Mouse (Mus musculus) kidney, embryonic 16.5 days (tissue): ENCODE data around the gene Mtmr14. TPM values are rescaled to one million over a fixed set of nuclear protein-coding genes. Genes with fewer than 3 reads are reported as not detected.
A peak's percentile ranks its signal among the peaks of the same experiment; 100 is the strongest.

Source experiments
- ATAC-seq: fragments of 200-750 bp; cut with Nextera tagmentation; 2 replicates; pipeline ENCODE4 v1.8.0; 2017; ENCODE audit warnings: moderate TSS enrichment; ENCODE audit not compliant: low FRiP score, low TSS enrichment
- H3K27ac ChIP-seq: fragments of 300-500 bp; sonication (generic); 2 replicates; pipeline ENCODE4 v1.5.1; 2014; ENCODE audit warnings: low read length
- H3K27me3 ChIP-seq: fragments of 300-500 bp; sonication (generic); 2 replicates; pipeline ENCODE4 v1.6.1; 2014; ENCODE audit warnings: low read length, control low read depth, mixed read lengths; ENCODE audit not compliant: insufficient read depth
- H3K36me3 ChIP-seq: fragments of 300-500 bp; sonication (generic); 2 replicates; pipeline ENCODE4 v1.6.1; 2014; ENCODE audit warnings: low read length, control low read depth, mixed read lengths; ENCODE audit not compliant: insufficient read depth
- H3K4me1 ChIP-seq: fragments of 300-500 bp; sonication (generic); 2 replicates; pipeline ENCODE4 v1.6.1; 2014; ENCODE audit warnings: low read length, control low read depth, mixed read lengths; ENCODE audit not compliant: insufficient read depth
- H3K4me2 ChIP-seq: fragments of 300-500 bp; sonication (generic); replicated peaks from 2 replicates; pipeline ENCODE4 v1.6.1; 2014; ENCODE audit warnings: low read depth, low read length
- H3K4me3 ChIP-seq: fragments of 300-500 bp; sonication (generic); 2 replicates; pipeline ENCODE4 v1.5.1; 2014; ENCODE audit warnings: mild to moderate bottlenecking, low read length
- H3K9ac ChIP-seq: fragments of 300-500 bp; sonication (generic); replicated peaks from 2 replicates; pipeline ENCODE4 v1.6.1; 2014; ENCODE audit warnings: low read length
- H3K9me3 ChIP-seq: fragments of 300-500 bp; sonication (generic); 2 replicates; pipeline ENCODE4 v1.6.1; 2016; ENCODE audit warnings: low read length, control low read depth
- WGBS: fragments of 180-500 bp; shearing (Covaris S2); extraction: QIAGEN DNeasy Blood & Tissue Kit; methylation state at CpG from one replicate; pipeline ENCODE4 v1.1.7; 2014; 5-methylcytosine and 5-hydroxymethylcytosine counted together
- polyA plus RNA-seq: library from polyadenylated mRNA; unstranded; fragments of >200 nt; fragmentation: Nextera tagmentation; extraction: Ambion mirVana; gene quantifications from 2 replicates; pipeline ENCODE4 v1.2.1, GENCODE M21; 2015

Mtmr14 gene
- polyA plus RNA-seq, result 35.5 and 37.0 TPM in 2 replicates

- WGBS, result under 1% methylated on average over 55 of the region's 55 CpGs
- Histone ChIP-seq H3K9ac (peak within 1 kb of the TSS; percentile 89), H3K4me1 (peaks cover 11% of the 10 kb centered on the region), H3K27me3 (no peaks in the 10 kb centered on the region), H3K9me3 (no peaks in the 10 kb centered on the region), H3K27ac (peak within 1 kb of the TSS; percentile 43; the same call in 1 of the 2 replicates), H3K4me3 (peak within 1 kb of the TSS; percentile 98), H3K36me3 (peaks cover 10% of the 10 kb centered on the region), H3K4me2 (peak within 1 kb of the TSS; percentile 81)
- ATAC-seq, result peak; percentile 99
Observed at GRCm38 (mm10) chr6:113237542-113238270, at the start of gene Mtmr14. Gene Mtmr14, plus strand, starts transcription at chr6:113237843.

DNA sequence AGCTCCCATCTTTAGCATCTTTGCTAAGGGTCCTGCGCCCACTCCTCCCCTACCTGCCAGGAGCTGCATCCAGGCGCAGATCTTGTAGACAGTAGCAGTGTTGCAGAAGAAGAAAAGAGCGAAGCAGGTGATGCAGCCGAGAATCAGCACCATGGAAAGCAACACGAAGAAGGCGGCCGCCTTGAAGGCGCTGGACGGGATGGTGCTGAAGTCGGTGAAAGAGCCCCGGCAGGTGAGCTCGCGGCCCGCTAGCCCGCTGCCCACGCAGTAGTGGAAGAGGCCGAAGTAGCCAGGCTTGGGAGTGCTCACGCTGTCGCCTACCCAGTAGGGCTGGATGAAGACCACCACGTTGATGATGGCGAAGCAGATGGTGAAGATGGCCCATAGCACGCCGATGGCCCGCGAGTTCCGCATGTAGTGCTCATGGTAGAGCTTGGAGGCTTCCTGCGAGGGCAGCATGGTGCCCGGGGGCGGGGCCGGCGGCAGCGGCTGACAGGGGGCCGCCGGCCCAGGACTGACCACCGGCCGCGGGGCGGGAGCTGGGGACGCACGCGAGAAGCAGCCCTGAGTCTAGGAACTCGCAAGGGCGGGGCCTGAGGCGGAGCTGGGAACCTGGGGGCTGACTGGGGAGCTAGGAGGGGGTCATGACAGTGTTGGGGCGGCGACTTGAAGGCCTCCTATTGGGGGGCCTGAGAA, 43.7 kb upstream of the Mtmr14 start:
- WGBS, result 3% methylated on average over 45 of the region's 46 CpGs
- peak overlapping the region; percentile 35 for H3K4me2 ChIP-seq
- no peak overlapping the region for H3K9ac ChIP-seq
- no peak overlapping the region for H3K27ac ChIP-seq
- peak; percentile 63; the same call in 1 of the 2 replicates for ATAC-seq
- H3K36me3 ChIP-seq, result no peaks in the 10 kb centered on the region
- H3K4me1 ChIP-seq, result peaks cover 12% of the 10 kb centered on the region
- no peaks in the 10 kb centered on the region for H3K9me3 ChIP-seq
- peak overlapping the region; percentile 26 for H3K4me3 ChIP-seq
- H3K27me3 ChIP-seq, result peaks cover 43% of the 10 kb centered on the region

DNA sequence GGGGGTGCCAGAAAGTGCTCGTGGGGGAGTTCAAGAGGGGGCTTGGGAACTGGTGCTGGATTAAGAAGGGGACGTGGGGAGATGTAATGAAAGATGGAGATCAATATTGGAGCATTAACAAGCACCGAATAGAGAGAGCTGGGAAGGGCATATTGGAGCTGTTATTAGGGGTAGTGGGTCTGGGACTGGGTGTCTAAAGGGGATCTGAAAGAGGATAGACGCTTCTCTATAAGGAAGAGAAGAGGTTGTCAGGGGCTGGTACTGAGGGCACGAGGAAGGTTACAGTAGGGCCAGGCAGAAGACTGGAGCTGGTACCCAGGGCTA, 43.2 kb upstream of the Mtmr14 start:
- H3K9me3 ChIP-seq, result no peaks in the 10 kb centered on the region
- ATAC-seq, result 0 out of 2 replicates have a peak, but pooled peaks have one; percentile 31
- H3K36me3 ChIP-seq, result no peaks in the 10 kb centered on the region
- WGBS, result 6% methylated on average over 5 of the region's 5 CpGs
- peak overlapping the region; percentile 82 for H3K4me2 ChIP-seq
- H3K27me3 ChIP-seq, result peaks cover 43% of the 10 kb centered on the region
- peaks cover 12% of the 10 kb centered on the region for H3K4me1 ChIP-seq
- no peak overlapping the region for H3K27ac ChIP-seq
- H3K9ac ChIP-seq, result no peak overlapping the region
- H3K4me3 ChIP-seq, result peak overlapping the region; percentile 51

DNA sequence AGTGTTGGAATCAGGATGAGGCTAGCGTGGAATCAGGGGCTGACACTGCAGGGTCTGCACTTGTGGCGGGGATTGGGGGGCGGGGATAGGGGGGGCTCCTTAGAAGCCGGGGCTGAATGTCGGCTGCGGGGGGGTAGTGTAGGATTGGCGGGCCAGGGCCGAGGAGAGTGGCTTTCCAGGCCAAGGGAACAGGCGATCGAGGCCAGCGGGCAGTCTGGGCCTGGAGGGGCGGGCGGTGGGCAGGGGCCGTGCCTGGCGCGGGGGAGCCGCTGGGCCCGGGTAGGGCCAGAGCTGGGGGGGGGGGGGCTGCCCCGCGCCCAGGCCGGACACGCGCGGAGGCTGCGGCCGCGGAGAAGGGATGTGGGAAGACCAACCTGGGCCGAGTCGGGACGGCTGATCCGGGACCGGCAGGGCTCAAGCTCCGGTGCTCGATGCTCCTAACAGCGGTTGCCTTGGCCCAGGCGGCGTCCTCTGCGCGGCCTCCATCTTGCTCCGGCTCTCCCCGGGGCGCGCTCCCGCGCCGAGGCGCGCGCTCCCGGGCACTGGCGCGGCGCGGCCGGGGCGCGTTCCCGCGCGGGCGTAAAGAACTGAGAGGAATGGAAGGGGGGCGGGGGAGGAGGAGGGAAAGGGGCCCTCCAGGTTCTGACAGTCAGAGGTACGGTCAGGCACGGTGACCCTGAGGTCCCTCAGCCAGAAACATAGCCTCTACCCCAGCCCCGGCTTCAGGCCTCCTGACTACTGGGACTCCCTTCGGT, 42.6 kb upstream of the Mtmr14 start, which contains the start of gene Lhfpl4:
TSS of gene Lhfpl4 (minus strand) at position 544 of the 755 bp plus-strand sequence.
- Histone ChIP-seq H3K4me3 (peak within 1 kb of the TSS; percentile 51), H3K9me3 (no peaks in the 10 kb centered on the region), H3K4me2 (peak within 1 kb of the TSS; percentile 82), H3K27ac (no peak within 1 kb of the TSS), H3K36me3 (no peaks in the 10 kb centered on the region), H3K27me3 (peaks cover 43% of the 10 kb centered on the region), H3K9ac (peak within 1 kb of the TSS; percentile 1; the same call in 1 of the 2 replicates), H3K4me1 (peaks cover 12% of the 10 kb centered on the region)
- under 1% methylated on average over 48 of the region's 66 CpGs for WGBS
- peak; percentile 63; the same call in 1 of the 2 replicates for ATAC-seq

- H3K4me3 ChIP-seq, result peak overlapping the region; percentile 51; the same call in 1 of the 2 replicates
- peak overlapping the region; percentile 82 for H3K4me2 ChIP-seq
- H3K4me1 ChIP-seq, result peaks cover 12% of the 10 kb centered on the region
- WGBS, result 17% methylated on average over 9 of the region's 9 CpGs
- no peaks in the 10 kb centered on the region for H3K9me3 ChIP-seq
- no peak overlapping the region for H3K9ac ChIP-seq
- peaks cover 43% of the 10 kb centered on the region for H3K27me3 ChIP-seq
- ATAC-seq, result no peak
- H3K36me3 ChIP-seq, result no peaks in the 10 kb centered on the region
- H3K27ac ChIP-seq, result no peak overlapping the region
Observed at GRCm38 (mm10) chr6:113195596-113195992, 42.0 kb upstream of the Mtmr14 start.

- H3K4me1 ChIP-seq, result no peaks in the 10 kb centered on the region
- no peaks in the 10 kb centered on the region for H3K27me3 ChIP-seq
- H3K9me3 ChIP-seq, result 0 out of 2 replicates have a peak, but pooled peaks cover 3% of the 10 kb centered on the region
- H3K9ac ChIP-seq, result no peak overlapping the region
- no peak overlapping the region for H3K4me3 ChIP-seq
- H3K27ac ChIP-seq, result no peak overlapping the region
- ATAC-seq, result no peak
- 79% methylated on average over 2 of the region's 2 CpGs for WGBS
- H3K4me2 ChIP-seq, result no peak overlapping the region
- no peaks in the 10 kb centered on the region for H3K36me3 ChIP-seq
Observed at GRCm38 (mm10) chr6:113216280-113216679, 21.4 kb upstream of the Mtmr14 start.

GRCm38 (mm10) chr6:113225798-113226197, 11.8 kb upstream of the Mtmr14 start:
- Histone ChIP-seq H3K36me3 (no peaks in the 10 kb centered on the region), H3K4me1 (no peaks in the 10 kb centered on the region), H3K9me3 (peaks cover under 1% of the 10 kb centered on the region; the same call in 1 of the 2 replicates), H3K9ac (no peak overlapping the region), H3K4me2 (no peak overlapping the region), H3K4me3 (no peak overlapping the region), H3K27ac (no peak overlapping the region), H3K27me3 (no peaks in the 10 kb centered on the region)
- no peak for ATAC-seq
- WGBS, result 68% methylated on average over 4 of the region's 4 CpGs

DNA sequence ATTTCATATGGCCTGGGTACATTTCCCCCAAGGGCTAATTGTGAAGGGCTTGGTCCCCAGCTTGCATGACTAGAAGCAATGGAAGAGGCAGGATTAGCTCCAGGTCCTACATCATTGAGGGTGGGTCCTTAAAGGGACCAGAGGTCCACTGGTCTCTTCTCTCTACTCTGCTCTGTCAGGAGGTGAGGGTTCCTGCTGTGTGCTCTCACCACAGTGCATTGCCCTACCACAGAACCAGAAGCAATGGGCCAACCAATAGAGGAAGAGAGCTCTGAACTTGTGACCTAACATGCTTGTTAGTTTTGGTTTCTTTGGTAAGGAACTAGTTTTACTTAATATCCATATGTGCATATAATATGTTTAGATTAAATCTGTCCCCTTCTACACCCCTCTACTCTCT, 10.9 kb upstream of the Mtmr14 start:
- Histone ChIP-seq H3K4me1 (no peaks in the 10 kb centered on the region), H3K4me3 (no peak overlapping the region), H3K27ac (no peak overlapping the region), H3K27me3 (no peaks in the 10 kb centered on the region), H3K4me2 (no peak overlapping the region), H3K9me3 (peaks cover 4% of the 10 kb centered on the region; the same call in 1 of the 2 replicates), H3K36me3 (no peaks in the 10 kb centered on the region), H3K9ac (no peak overlapping the region)
- no peak for ATAC-seq

- WGBS, result 66% methylated on average over 5 of the region's 5 CpGs
- Histone ChIP-seq H3K4me1 (peaks cover 11% of the 10 kb centered on the region), H3K27ac (no peak overlapping the region), H3K4me2 (no peak overlapping the region), H3K4me3 (no peak overlapping the region), H3K27me3 (no peaks in the 10 kb centered on the region), H3K9me3 (peaks cover 4% of the 10 kb centered on the region; the same call in 1 of the 2 replicates), H3K36me3 (0 out of 2 replicates have a peak, but pooled peaks cover under 1% of the 10 kb centered on the region), H3K9ac (no peak overlapping the region)
- no peak for ATAC-seq
Observed at GRCm38 (mm10) chr6:113235141-113235540, 2.5 kb upstream of the Mtmr14 start.
